Mouse (Mus musculus) heart, embryonic 16.5 days (tissue): ENCODE data around the gene Zfp74. TPM values are rescaled to one million over a fixed set of nuclear protein-coding genes. Genes with fewer than 3 reads are reported as not detected.
A peak's percentile ranks its signal among the peaks of the same experiment; 100 is the strongest.
"Not testable (repeated sequence)": the region's sequence is repeated elsewhere in the genome, so short reads cannot be mapped to it uniquely, and the experiment has no call there.

Source experiments
- ATAC-seq: fragments of 200-750 bp; cut with Nextera tagmentation; replicated peaks from 2 replicates; pipeline ENCODE4 v1.8.0; 2017; ENCODE audit warnings: moderate number of reproducible peaks; ENCODE audit not compliant: insufficient read depth, low FRiP score; ENCODE audit errors: extremely low read depth
- H3K27ac ChIP-seq: fragments of 300-500 bp; sonication (generic); 2 replicates; pipeline ENCODE4 v1.5.1; 2014; ENCODE audit warnings: mild to moderate bottlenecking, low read length, control low read depth, moderate library complexity
- H3K27me3 ChIP-seq: fragments of 300-500 bp; sonication (generic); 2 replicates; pipeline ENCODE4 v1.6.1; 2014; ENCODE audit warnings: low read length, mixed read lengths; ENCODE audit not compliant: control insufficient read depth, insufficient read depth
- H3K36me3 ChIP-seq: fragments of 300-500 bp; sonication (generic); 2 replicates; pipeline ENCODE4 v1.6.1; 2014; ENCODE audit not compliant: control insufficient read depth, insufficient read depth
- H3K4me1 ChIP-seq: fragments of 300-500 bp; sonication (generic); 2 replicates; pipeline ENCODE4 v1.6.1; 2014; ENCODE audit warnings: low read length, mixed read lengths; ENCODE audit not compliant: control insufficient read depth, insufficient read depth
- H3K4me2 ChIP-seq: fragments of 300-500 bp; sonication (generic); 2 replicates; pipeline ENCODE4 v1.6.1; 2014; ENCODE audit warnings: low read depth, mild to moderate bottlenecking, control low read depth, low read length
- H3K4me3 ChIP-seq: fragments of 300-500 bp; sonication (generic); 2 replicates; pipeline ENCODE4 v1.5.1; 2014; ENCODE audit warnings: mild to moderate bottlenecking, control low read depth, low read length
- H3K9ac ChIP-seq: fragments of 300-500 bp; sonication (generic); 2 replicates; pipeline ENCODE4 v1.6.1; 2014; ENCODE audit warnings: low read length, control low read depth
- H3K9me3 ChIP-seq: fragments of 300-500 bp; sonication (generic); replicated peaks from 2 replicates; pipeline ENCODE4 v1.6.1; 2016; ENCODE audit warnings: low read length; ENCODE audit not compliant: control insufficient read depth
- WGBS: fragments of 180-500 bp; shearing (Covaris S2); extraction: QIAGEN DNeasy Blood & Tissue Kit; methylation state at CpG from one replicate; pipeline ENCODE4 v1.1.7; 2014; 5-methylcytosine and 5-hydroxymethylcytosine counted together
- polyA plus RNA-seq: library from polyadenylated mRNA; unstranded; fragments of >200 nt; fragmentation: Nextera tagmentation; extraction: Ambion mirVana; gene quantifications from 2 replicates; pipeline ENCODE4 v1.2.1, GENCODE M21; 2015

The Zfp74 gene
- polyA plus RNA-seq, 1 experiment from 2014 or later = 8.3 TPM

- H3K4me1 ChIP-seq = peaks cover 43% of the 10 kb centered on the region
- H3K36me3 ChIP-seq = peaks cover 19% of the 10 kb centered on the region
- peaks cover 3% of the 10 kb centered on the region for H3K9me3 ChIP-seq
- H3K27ac ChIP-seq = peak within 1 kb of the TSS; percentile 100
- peak within 1 kb of the TSS; percentile 86 for H3K4me2 ChIP-seq
- H3K9ac ChIP-seq = peak within 1 kb of the TSS; percentile 98
- under 1% methylated on average over 62 of the region's 62 CpGs for WGBS
- ATAC-seq = peak; percentile 88
- no peaks in the 10 kb centered on the region for H3K27me3 ChIP-seq
- peak within 1 kb of the TSS; percentile 97 for H3K4me3 ChIP-seq
These were observed 29.9 kb upstream of the Zfp74 start, which contains the start of gene Zfp568 for GRCm38 (mm10) chr7:29983690-29984380. Zfp568 (plus strand) TSS chr7:29983955.

- under 1% methylated on average over 8 of the region's 8 CpGs for WGBS
- Histone ChIP-seq H3K4me3 (peak overlapping the region; percentile 97), H3K9ac (peak overlapping the region; percentile 98), H3K4me1 (peaks cover 43% of the 10 kb centered on the region), H3K4me2 (peak overlapping the region; percentile 86), H3K27me3 (no peaks in the 10 kb centered on the region), H3K27ac (peak overlapping the region; percentile 100), H3K9me3 (peaks cover 3% of the 10 kb centered on the region), H3K36me3 (peaks cover 17% of the 10 kb centered on the region)
- no peak for ATAC-seq
These were observed 29.4 kb upstream of the Zfp74 start for GRCm38 (mm10) chr7:29983340-29983689.

GRCm38 (mm10) chr7:29982931-29983330, 29.0 kb upstream of the Zfp74 start:
- peaks cover 14% of the 10 kb centered on the region for H3K36me3 ChIP-seq
- H3K4me1 ChIP-seq = peaks cover 43% of the 10 kb centered on the region
- peaks cover 3% of the 10 kb centered on the region for H3K9me3 ChIP-seq
- peak overlapping the region; percentile 86 for H3K4me2 ChIP-seq
- H3K4me3 ChIP-seq = peak overlapping the region; percentile 97
- WGBS = 29% methylated on average over 6 of the region's 6 CpGs
- H3K27me3 ChIP-seq = no peaks in the 10 kb centered on the region
- H3K9ac ChIP-seq = peak overlapping the region; percentile 98
- no peak for ATAC-seq
- peak overlapping the region; percentile 100 for H3K27ac ChIP-seq

GRCm38 (mm10) chr7:29982341-29982740, 28.5 kb upstream of the Zfp74 start:
- Histone ChIP-seq H3K4me3 (peak overlapping the region; percentile 97; the same call in 1 of the 2 replicates), H3K9me3 (peaks cover 3% of the 10 kb centered on the region), H3K9ac (peak overlapping the region; percentile 34), H3K27ac (peak overlapping the region; percentile 100), H3K4me2 (peak overlapping the region; percentile 86), H3K4me1 (peaks cover 43% of the 10 kb centered on the region), H3K27me3 (no peaks in the 10 kb centered on the region), H3K36me3 (peaks cover 9% of the 10 kb centered on the region)
- no peak for ATAC-seq
- WGBS = 69% methylated on average over 4 of the region's 4 CpGs

- peak overlapping the region; percentile 100 for H3K27ac ChIP-seq
- H3K27me3 ChIP-seq = no peaks in the 10 kb centered on the region
- peak overlapping the region; percentile 86 for H3K4me2 ChIP-seq
- peak overlapping the region; percentile 12 for H3K4me3 ChIP-seq
- H3K9ac ChIP-seq = peak overlapping the region; percentile 34; the same call in 1 of the 2 replicates
- peaks cover 6% of the 10 kb centered on the region for H3K36me3 ChIP-seq
- ATAC-seq = no peak
- peaks cover 3% of the 10 kb centered on the region for H3K9me3 ChIP-seq
- H3K4me1 ChIP-seq = peaks cover 43% of the 10 kb centered on the region
- 59% methylated on average over 3 of the region's 3 CpGs for WGBS
These were observed 28.0 kb upstream of the Zfp74 start for GRCm38 (mm10) chr7:29981860-29982259.

GRCm38 (mm10) chr7:29981455-29981854, 27.6 kb upstream of the Zfp74 start:
- 0 out of 2 replicates have a peak overlapping the region, but pooled peaks have one; percentile 8 for H3K9ac ChIP-seq
- H3K27ac ChIP-seq = peak overlapping the region; percentile 100
- H3K9me3 ChIP-seq = peaks cover 3% of the 10 kb centered on the region
- peaks cover 6% of the 10 kb centered on the region for H3K36me3 ChIP-seq
- H3K4me1 ChIP-seq = peaks cover 43% of the 10 kb centered on the region
- ATAC-seq = no peak
- no peak overlapping the region for H3K4me3 ChIP-seq
- 0 out of 2 replicates have a peak overlapping the region, but pooled peaks have one; percentile 24 for H3K4me2 ChIP-seq
- H3K27me3 ChIP-seq = no peaks in the 10 kb centered on the region
- WGBS = 36% methylated on average over 5 of the region's 5 CpGs

- Histone ChIP-seq H3K27me3 (no peaks in the 10 kb centered on the region), H3K36me3 (peaks cover 3% of the 10 kb centered on the region), H3K4me1 (peaks cover 36% of the 10 kb centered on the region), H3K27ac (peak overlapping the region; percentile 100), H3K4me3 (peak overlapping the region; percentile 12; the same call in 1 of the 2 replicates), H3K9me3 (peaks cover 3% of the 10 kb centered on the region), H3K9ac (peak overlapping the region; percentile 8; the same call in 1 of the 2 replicates), H3K4me2 (peak overlapping the region; percentile 34; the same call in 1 of the 2 replicates)
- ATAC-seq = peak; percentile 34
- 84% methylated on average over 1 of the region's 1 CpGs for WGBS
These were observed 26.9 kb upstream of the Zfp74 start for GRCm38 (mm10) chr7:29980761-29981160.

- no peaks in the 10 kb centered on the region for H3K27me3 ChIP-seq
- H3K27ac ChIP-seq = no peak overlapping the region
- 0 out of 2 replicates have a peak, but pooled peaks cover 3% of the 10 kb centered on the region for H3K9me3 ChIP-seq
- 85% methylated on average over 9 of the region's 9 CpGs for WGBS
- H3K4me2 ChIP-seq = no peak overlapping the region
- H3K4me3 ChIP-seq = no peak overlapping the region
- 0 out of 2 replicates have a peak, but pooled peaks cover 3% of the 10 kb centered on the region for H3K36me3 ChIP-seq
- no peak for ATAC-seq
- no peak overlapping the region for H3K9ac ChIP-seq
- no peaks in the 10 kb centered on the region for H3K4me1 ChIP-seq
These were observed 16.8 kb upstream of the Zfp74 start for GRCm38 (mm10) chr7:29970686-29971085.

- H3K4me1 ChIP-seq, H3K27me3 ChIP-seq, H3K4me2 ChIP-seq, H3K36me3 ChIP-seq, H3K9me3 ChIP-seq, H3K4me3 ChIP-seq, H3K9ac ChIP-seq, ATAC-seq, H3K27ac ChIP-seq: not testable (repeated sequence)
- 54% methylated on average over 33 of the region's 39 CpGs for WGBS
These were observed 11.4 kb upstream of the Zfp74 start for GRCm38 (mm10) chr7:29965115-29965810.
